Mouse (Mus musculus) brain, embryonic 14.5 days (tissue): ENCODE measurements around the gene Gm45618. TPM values are rescaled to one million over a fixed set of nuclear protein-coding genes. Genes with fewer than 3 reads are reported as not detected.
"Not testable (repeated sequence)": the region's sequence is repeated elsewhere in the genome, so short reads cannot be mapped to it uniquely, and the experiment has no call there.

Experiments used
- DNase-seq: peaks from one replicate; pipeline ENCODE4 v3.0.0-alpha.2; 2011; ENCODE audit warnings: low read depth
- CTCF ChIP-seq: fragments of 200-500 bp; IDR thresholded peaks from 2 replicates; pipeline ENCODE4 v1.5.1; 2012; ENCODE audit warnings: inconsistent platforms, mild to moderate bottlenecking, moderate library complexity, borderline replicate concordance; ENCODE audit not compliant: insufficient read depth, insufficient read length; ENCODE audit errors: extremely low read depth
- POLR2A ChIP-seq: fragments of 200-500 bp; IDR thresholded peaks from 2 replicates; pipeline ENCODE4 v1.6.1; 2012; ENCODE audit warnings: mild to moderate bottlenecking, inconsistent platforms, borderline replicate concordance; ENCODE audit not compliant: poor library complexity, insufficient read depth, insufficient read length, severe bottlenecking; ENCODE audit errors: extremely low read depth
- polyA plus RNA-seq: library from polyadenylated mRNA; depleted of rRNA; stranded (reverse); fragments of >200 nt; gene quantifications from 2 replicates; pipeline ENCODE4 v1.2.3, GENCODE M21; 2012; rRNA removed

Gene Gm45618
- polyA plus RNA-seq: not detected in 2 replicates

DNA sequence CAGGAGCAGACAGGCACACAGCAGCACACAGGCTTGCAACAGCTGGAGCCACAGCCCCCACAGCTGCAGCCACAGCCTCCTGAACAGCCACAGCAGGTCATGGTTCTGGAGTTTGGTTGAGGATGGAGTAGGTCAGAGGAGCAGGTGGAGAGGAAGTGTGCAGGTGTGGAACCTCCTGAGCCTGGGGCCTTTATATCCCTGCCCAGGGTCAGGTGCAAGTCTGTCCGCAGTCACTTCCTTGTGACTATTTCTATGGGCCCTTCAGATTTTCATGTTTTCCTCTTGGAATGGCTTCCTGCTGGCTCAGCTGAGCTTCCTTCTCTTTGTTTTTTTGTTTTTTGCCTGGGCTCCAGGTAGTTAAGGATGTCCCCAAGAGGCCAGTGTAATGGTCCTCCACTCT, at the start of gene Gm45618:
Gene Gm45618, minus strand, starts transcription at position 101 of the 400 bp plus-strand sequence.
- not testable (repeated sequence) for DNase-seq

GRCm38 (mm10) chr7:142169836-142170235, 49.3 kb upstream of the Gm45618 start:
- TF ChIP-seq POLR2A: no peak
- peak; percentile 59; the same call in 1 of the 2 replicates for TF ChIP-seq CTCF
- DNase-seq: peak; percentile 67

- not testable (repeated sequence) for DNase-seq
These were observed 45.1 kb upstream of the Gm45618 start, which contains the start of gene Gm4553 for GRCm38 (mm10) chr7:142165639-142166038. Gm4553 (minus strand) TSS chr7:142165739.

DNA sequence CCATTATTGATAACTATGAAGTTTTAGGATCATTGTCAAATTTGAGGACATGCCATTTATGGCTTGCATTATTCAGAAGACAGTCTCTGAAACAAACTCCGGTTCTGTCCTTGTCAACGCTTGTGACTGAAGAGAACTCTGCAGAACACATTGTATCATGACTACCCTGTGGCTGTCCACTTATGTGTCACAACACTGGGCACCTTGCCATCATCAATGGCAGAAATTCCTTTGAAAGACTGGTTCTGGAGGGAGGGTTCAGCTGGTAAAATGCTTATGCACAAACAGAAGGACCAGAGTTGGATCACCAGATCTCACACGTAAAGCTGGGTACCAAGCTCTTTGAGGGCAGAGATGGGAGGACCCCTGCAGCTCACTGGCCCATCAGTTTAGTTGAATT, 38.8 kb upstream of the Gm45618 start:
- TF ChIP-seq CTCF: no peak
- no peak for TF ChIP-seq POLR2A
- no peak for DNase-seq

GRCm38 (mm10) chr7:142157013-142157412, 36.5 kb upstream of the Gm45618 start, which contains the start of gene Gm29735:
Gm29735 (minus strand) TSS chr7:142157113.
- not testable (repeated sequence) for DNase-seq

- peak; percentile 2 for DNase-seq
- TF ChIP-seq CTCF: no peak
- no peak for TF ChIP-seq POLR2A
These were observed 34.8 kb upstream of the Gm45618 start for GRCm38 (mm10) chr7:142155308-142155707.

GRCm38 (mm10) chr7:142152191-142152590, 31.7 kb upstream of the Gm45618 start:
- TF ChIP-seq CTCF (no peak), POLR2A (no peak)
- DNase-seq: no peak

DNA sequence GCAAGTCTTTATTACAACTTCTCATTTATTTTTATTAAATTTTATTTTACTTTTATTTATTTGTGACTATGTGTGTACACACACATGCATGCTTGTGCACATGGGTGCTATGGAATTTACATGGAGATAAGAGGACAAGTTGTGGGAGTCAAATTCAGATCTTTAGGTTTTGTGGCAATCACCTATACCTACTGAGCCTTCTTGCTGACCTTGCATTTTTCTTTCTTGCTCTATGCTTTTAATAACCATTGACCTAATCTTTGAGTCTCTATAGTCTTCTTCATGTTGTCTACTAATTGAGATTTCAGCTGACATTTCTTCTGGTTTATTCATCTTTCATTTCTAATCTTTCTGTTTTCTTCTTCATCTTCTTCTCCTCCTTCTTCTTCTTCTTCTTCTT, 28.1 kb upstream of the Gm45618 start:
- no peak for TF ChIP-seq POLR2A
- no peak for TF ChIP-seq CTCF

GRCm38 (mm10) chr7:142146033-142146432, 25.5 kb upstream of the Gm45618 start:
- TF ChIP-seq POLR2A: no peak
- TF ChIP-seq CTCF: peak; percentile 60; the same call in 1 of the 2 replicates
- peak; percentile 73 for DNase-seq

More for the DNA sequence above, 28.1 kb upstream of the Gm45618 start:
- no peak for DNase-seq

- no peak for TF ChIP-seq POLR2A
- TF ChIP-seq CTCF: no peak
- DNase-seq: no peak
These were observed 24.9 kb upstream of the Gm45618 start for GRCm38 (mm10) chr7:142145413-142145940.

GRCm38 (mm10) chr7:142144507-142144906, 24.0 kb upstream of the Gm45618 start, which contains the start of gene Gm45337:
Gm45337 (minus strand) TSS chr7:142144607.
- no peak for TF ChIP-seq POLR2A
- no peak for TF ChIP-seq CTCF
- no peak for DNase-seq

GRCm38 (mm10) chr7:142143506-142144010, 23.0 kb upstream of the Gm45618 start:
- DNase-seq: not testable (repeated sequence)

GRCm38 (mm10) chr7:142140696-142141095, 20.2 kb upstream of the Gm45618 start:
- no peak for DNase-seq
- no peak for TF ChIP-seq POLR2A
- no peak for TF ChIP-seq CTCF

GRCm38 (mm10) chr7:142135934-142136333, 15.4 kb upstream of the Gm45618 start, which contains the start of gene Gm39115:
Gm39115 (minus strand) TSS chr7:142136034.
- not testable (repeated sequence) for DNase-seq
